Mouse (Mus musculus): ENCODE data around the gene Crp.

GRCm38 (mm10) chr1:172700814-172701213 lies 3.0 kb downstream of the Crp start:
- no peak for TF ChIP-seq CTCF (IDR thresholded peaks at IDR 0.05; ENCODE audit: extremely low read depth, insufficient read depth, low read length)
- TF ChIP-seq POLR2A (IDR thresholded peaks at IDR 0.05; ENCODE audit: extremely low read depth, insufficient read depth, low read length) = no peak

Measured in cortical plate, adult 2 months (tissue).